Mouse (Mus musculus): Measurements from ENCODE around the gene Cpeb1.
"Not testable (repeated sequence)": the region's sequence is repeated elsewhere in the genome, so short reads cannot be mapped to it uniquely, and the experiment has no call there.

Cpeb1 gene

GRCm38 (mm10) chr7:81455155-81455651 is at the start of gene Cpeb1:
Gene Cpeb1 (minus strand): TSS chr7:81455465.
- DNase-seq (ENCODE audit: extremely low read depth, low read depth, low spot score) = peak; percentile 5

- no peak for DNase-seq (ENCODE audit: extremely low read depth, low read depth, low spot score)
These were observed 45.8 kb upstream of the Cpeb1 start for GRCm38 (mm10) chr7:81501050-81501449.

GRCm38 (mm10) chr7:81498181-81498580 is 42.9 kb upstream of the Cpeb1 start, which contains the start of gene BC048679:
Gene BC048679 (minus strand): TSS chr7:81498281.
- DNase-seq (ENCODE audit: extremely low read depth, low read depth, low spot score) = no peak

GRCm38 (mm10) chr7:81497171-81497570 is 41.9 kb upstream of the Cpeb1 start:
- DNase-seq (ENCODE audit: extremely low read depth, low read depth, low spot score) = no peak

GRCm38 (mm10) chr7:81493331-81494021 is 38.2 kb upstream of the Cpeb1 start, which contains the start of gene Ap3b2:
Gene Ap3b2 (minus strand): TSS chr7:81493925.
- DNase-seq (ENCODE audit: extremely low read depth, low read depth, low spot score) = no peak

- DNase-seq (ENCODE audit: extremely low read depth, low read depth, low spot score) = no peak
These were observed 37.4 kb upstream of the Cpeb1 start for GRCm38 (mm10) chr7:81492628-81493027.

GRCm38 (mm10) chr7:81489649-81490048 is 34.4 kb upstream of the Cpeb1 start:
- DNase-seq (ENCODE audit: extremely low read depth, low read depth, low spot score) = no peak

- no peak for DNase-seq (ENCODE audit: extremely low read depth, low read depth, low spot score)
These were observed 25.5 kb upstream of the Cpeb1 start for GRCm38 (mm10) chr7:81480800-81481199.

GRCm38 (mm10) chr7:81479531-81480090 is 24.3 kb upstream of the Cpeb1 start:
- DNase-seq (ENCODE audit: extremely low read depth, low read depth, low spot score) = no peak

GRCm38 (mm10) chr7:81478261-81478660 is 23.0 kb upstream of the Cpeb1 start:
- DNase-seq (ENCODE audit: extremely low read depth, low read depth, low spot score) = not testable (repeated sequence)

GRCm38 (mm10) chr7:81476833-81477232 is 21.6 kb upstream of the Cpeb1 start:
- DNase-seq (ENCODE audit: extremely low read depth, low read depth, low spot score) = no peak

GRCm38 (mm10) chr7:81475221-81475620 is 20.0 kb upstream of the Cpeb1 start:
- no peak for DNase-seq (ENCODE audit: extremely low read depth, low read depth, low spot score)

- no peak for DNase-seq (ENCODE audit: extremely low read depth, low read depth, low spot score)
These were observed 9.7 kb upstream of the Cpeb1 start for GRCm38 (mm10) chr7:81464906-81465450.

- DNase-seq (ENCODE audit: extremely low read depth, low read depth, low spot score) = no peak
These were observed 8.9 kb upstream of the Cpeb1 start for GRCm38 (mm10) chr7:81464116-81464515.

- no peak for DNase-seq (ENCODE audit: extremely low read depth, low read depth, low spot score)
These were observed 7.5 kb upstream of the Cpeb1 start for GRCm38 (mm10) chr7:81462815-81463214.

- no peak for DNase-seq (ENCODE audit: extremely low read depth, low read depth, low spot score)
These were observed 780 bp downstream of the Cpeb1 start for GRCm38 (mm10) chr7:81454331-81455039.

- DNase-seq (ENCODE audit: extremely low read depth, low read depth, low spot score) = no peak
These were observed 1.6 kb downstream of the Cpeb1 start for GRCm38 (mm10) chr7:81453443-81454274.

GRCm38 (mm10) chr7:81452971-81453441 is 2.3 kb downstream of the Cpeb1 start:
- DNase-seq (ENCODE audit: extremely low read depth, low read depth, low spot score) = no peak

GRCm38 (mm10) chr7:81398957-81399356 is 56.3 kb downstream of the Cpeb1 start:
- DNase-seq (ENCODE audit: extremely low read depth, low read depth, low spot score) = no peak

GRCm38 (mm10) chr7:81379363-81379762 is 75.9 kb downstream of the Cpeb1 start:
- peak; percentile 59 for DNase-seq (ENCODE audit: extremely low read depth, low read depth, low spot score)

Data from fat pad, adult 2 months (tissue).